Mouse (Mus musculus): Measurements from ENCODE around the gene Tmcc1. TPM values are rescaled to one million over a fixed set of nuclear protein-coding genes. Genes with fewer than 3 reads are reported as not detected.
A peak's percentile ranks its signal among the peaks of the same experiment; 100 is the strongest.

The Tmcc1 gene
- polyA plus RNA-seq, 1 experiment from 2014 or later: 11.1 TPM

DNA sequence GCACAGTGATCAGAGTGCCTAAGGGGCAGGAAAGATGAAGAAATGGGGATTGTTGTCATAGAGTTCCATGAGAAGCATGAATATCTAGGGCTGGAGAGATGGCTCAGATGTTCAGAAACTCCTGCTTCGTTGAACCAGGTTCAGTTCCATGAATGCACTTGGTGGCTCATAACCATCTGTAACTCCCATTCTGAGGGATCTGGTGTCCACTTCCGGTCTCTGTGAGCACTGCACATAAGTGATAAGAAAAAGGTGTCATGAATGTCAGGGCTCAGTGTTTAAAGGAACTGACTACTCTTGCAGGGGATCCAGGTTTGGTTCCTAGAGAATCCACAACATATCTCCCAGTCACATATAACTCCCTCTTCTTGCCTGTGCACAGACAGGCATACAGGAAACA is 6.4 kb upstream of the Tmcc1 start:
- no peak overlapping the region for H3K4me3 ChIP-seq (ENCODE audit: low read depth, low read length)
- H3K27me3 ChIP-seq (replicated peaks; ENCODE audit: control insufficient read depth, insufficient read depth, low read length): no peaks in the 10 kb centered on the region

DNA sequence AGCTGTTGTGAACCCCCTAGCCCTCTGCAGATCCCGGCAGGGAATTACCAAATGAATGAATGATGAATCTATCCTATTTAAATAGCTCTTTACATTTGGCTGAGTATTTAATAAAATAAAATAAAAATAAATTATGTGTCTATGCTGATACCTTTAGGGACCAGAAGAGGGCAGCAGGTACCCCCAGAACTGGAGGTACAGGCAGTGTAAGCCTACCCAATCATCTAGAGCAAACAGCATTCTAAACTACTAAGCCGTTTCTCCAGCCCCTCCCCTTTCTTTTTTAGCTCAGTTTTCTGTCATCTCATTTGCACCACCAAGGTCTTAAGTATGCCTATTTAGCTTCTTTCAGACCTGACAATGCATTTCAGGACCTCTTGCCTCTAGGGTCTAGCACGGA is 4.9 kb upstream of the Tmcc1 start:
- peak; percentile 41; the same call in 1 of the 2 replicates for ATAC-seq (ENCODE audit: low read depth)
- Histone ChIP-seq H3K36me3 (ENCODE audit: control insufficient read depth, insufficient read depth, low read length) (no peaks in the 10 kb centered on the region), H3K4me1 (ENCODE audit: control insufficient read depth, insufficient read depth, low read length) (0 out of 2 replicates have a peak, but pooled peaks cover 2% of the 10 kb centered on the region), H3K4me2 (ENCODE audit: low read depth, low read length) (no peak overlapping the region), H3K9me3 (ENCODE audit: control insufficient read depth, low read length) (no peaks in the 10 kb centered on the region), H3K27ac (replicated peaks; ENCODE audit: low read depth, low read length) (no peak overlapping the region), H3K9ac (ENCODE audit: low read depth, low read length) (no peak overlapping the region), H3K27me3 (replicated peaks; ENCODE audit: control insufficient read depth, insufficient read depth, low read length) (no peaks in the 10 kb centered on the region; the same call in 1 of the 2 replicates), H3K4me3 (ENCODE audit: low read depth, low read length) (no peak overlapping the region)
- WGBS: 34% methylated on average over 3 of the region's 3 CpGs
- peak; percentile 58 for DNase-seq (ENCODE audit: low spot score)

More for the DNA sequence above, 6.4 kb upstream of the Tmcc1 start:
- Histone ChIP-seq H3K4me2 (ENCODE audit: low read depth, low read length) (no peak overlapping the region), H3K9me3 (ENCODE audit: control insufficient read depth, low read length) (no peaks in the 10 kb centered on the region), H3K4me1 (ENCODE audit: control insufficient read depth, insufficient read depth, low read length) (no peaks in the 10 kb centered on the region), H3K27ac (replicated peaks; ENCODE audit: low read depth, low read length) (no peak overlapping the region), H3K36me3 (ENCODE audit: control insufficient read depth, insufficient read depth, low read length) (no peaks in the 10 kb centered on the region), H3K9ac (ENCODE audit: low read depth, low read length) (no peak overlapping the region)
- DNase-seq (ENCODE audit: low spot score): no peak
- no peak for ATAC-seq (ENCODE audit: low read depth)
- 75% methylated on average over 2 of the region's 2 CpGs for WGBS

DNA sequence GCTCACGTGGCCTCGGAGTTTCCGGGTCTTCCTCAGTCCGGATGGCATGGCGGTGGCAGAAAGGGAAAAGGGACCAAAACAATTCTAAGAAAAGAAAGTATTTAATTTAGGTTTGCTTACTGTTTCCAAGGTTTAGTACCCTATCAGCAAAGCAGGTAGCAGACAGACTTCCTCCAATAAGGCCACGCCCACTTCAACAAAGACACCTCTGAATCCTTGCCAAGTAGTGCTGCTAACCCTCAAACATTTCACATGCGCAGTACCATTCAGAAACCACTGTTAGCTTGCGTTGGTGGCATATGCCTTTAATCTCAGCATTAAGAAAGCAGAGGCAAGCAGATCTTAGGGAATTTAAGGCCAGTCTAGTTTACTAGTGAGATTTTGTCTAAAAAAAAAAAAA is 2.5 kb upstream of the Tmcc1 start:
- H3K27me3 ChIP-seq (replicated peaks; ENCODE audit: control insufficient read depth, insufficient read depth, low read length): no peaks in the 10 kb centered on the region; the same call in 1 of the 2 replicates
- H3K4me2 ChIP-seq (ENCODE audit: low read depth, low read length): no peak overlapping the region
- no peak overlapping the region for H3K9ac ChIP-seq (ENCODE audit: low read depth, low read length)
- WGBS: 67% methylated on average over 8 of the region's 8 CpGs
- H3K4me3 ChIP-seq (ENCODE audit: low read depth, low read length): no peak overlapping the region
- no peak overlapping the region for H3K27ac ChIP-seq (replicated peaks; ENCODE audit: low read depth, low read length)
- no peaks in the 10 kb centered on the region for H3K9me3 ChIP-seq (ENCODE audit: control insufficient read depth, low read length)
- H3K36me3 ChIP-seq (ENCODE audit: control insufficient read depth, insufficient read depth, low read length): no peaks in the 10 kb centered on the region
- no peak for ATAC-seq (ENCODE audit: low read depth)
- peak; percentile 4 for DNase-seq (ENCODE audit: low spot score)
- peaks cover 11% of the 10 kb centered on the region for H3K4me1 ChIP-seq (ENCODE audit: control insufficient read depth, insufficient read depth, low read length)

DNA sequence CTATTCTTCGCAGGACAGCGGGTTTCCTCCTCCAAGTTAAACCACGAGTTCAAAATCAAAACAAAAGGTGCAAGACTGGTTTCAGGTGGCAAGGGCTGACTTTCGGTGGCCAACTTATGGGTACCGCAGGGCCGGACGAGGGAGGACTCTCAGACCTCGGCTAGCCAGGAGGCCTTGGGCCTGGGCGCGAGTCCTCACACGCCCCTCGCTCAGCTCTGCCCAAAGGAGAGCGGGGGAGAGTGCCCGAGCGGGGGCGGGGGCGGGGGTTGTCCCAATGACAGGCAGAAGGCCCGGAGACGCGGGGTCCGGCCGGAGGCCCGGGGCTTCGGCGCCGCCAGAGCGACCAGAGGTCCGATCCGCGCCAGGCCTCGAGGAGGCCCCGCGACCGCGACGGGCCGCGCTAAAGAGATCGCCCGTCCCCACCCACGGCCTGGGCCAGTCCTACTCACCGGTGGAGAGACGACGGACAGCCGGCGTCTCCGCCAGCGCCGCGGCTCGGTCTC is 426 bp downstream of the Tmcc1 start:
- WGBS: 0% methylated on average over 8 of the region's 51 CpGs
- peak overlapping the region; percentile 91 for H3K9ac ChIP-seq (ENCODE audit: low read depth, low read length)
- peak overlapping the region; percentile 80 for H3K27ac ChIP-seq (replicated peaks; ENCODE audit: low read depth, low read length)

DNA sequence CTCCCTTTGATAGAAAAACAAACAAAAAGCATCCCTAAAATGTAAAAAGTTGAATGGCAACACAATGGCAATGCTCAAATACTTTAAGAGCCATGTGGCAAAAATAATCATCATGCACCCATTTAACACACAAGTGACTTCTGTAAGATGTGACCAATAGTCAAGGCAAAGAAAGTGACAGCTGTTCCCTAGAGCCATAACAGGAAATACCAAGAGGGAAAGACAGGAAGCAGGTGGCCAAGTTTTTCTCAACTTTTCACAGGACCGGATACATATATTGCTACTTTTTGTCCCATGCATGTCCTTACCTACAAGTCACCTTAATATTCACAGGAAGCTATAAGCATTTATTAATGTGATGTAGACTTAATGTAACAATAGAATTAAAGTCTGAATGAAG is 3.9 kb downstream of the Tmcc1 start:
- H3K9ac ChIP-seq (ENCODE audit: low read depth, low read length): no peak overlapping the region
- no peak overlapping the region for H3K4me2 ChIP-seq (ENCODE audit: low read depth, low read length)
- WGBS: 47% methylated on average over 1 of the region's 1 CpGs
- H3K36me3 ChIP-seq (ENCODE audit: control insufficient read depth, insufficient read depth, low read length): no peaks in the 10 kb centered on the region
- no peaks in the 10 kb centered on the region for H3K9me3 ChIP-seq (ENCODE audit: control insufficient read depth, low read length)
- ATAC-seq (ENCODE audit: low read depth) (no peak), DNase-seq (ENCODE audit: low spot score) (peak; percentile 18)
- H3K4me1 ChIP-seq (ENCODE audit: control insufficient read depth, insufficient read depth, low read length): peaks cover 11% of the 10 kb centered on the region
- no peak overlapping the region for H3K27ac ChIP-seq (replicated peaks; ENCODE audit: low read depth, low read length)
- H3K4me3 ChIP-seq (ENCODE audit: low read depth, low read length): no peak overlapping the region
- no peaks in the 10 kb centered on the region; the same call in 1 of the 2 replicates for H3K27me3 ChIP-seq (replicated peaks; ENCODE audit: control insufficient read depth, insufficient read depth, low read length)

More for the DNA sequence above, 426 bp downstream of the Tmcc1 start:
- Histone ChIP-seq H3K9me3 (ENCODE audit: control insufficient read depth, low read length) (no peaks in the 10 kb centered on the region), H3K27me3 (replicated peaks; ENCODE audit: control insufficient read depth, insufficient read depth, low read length) (no peaks in the 10 kb centered on the region; the same call in 1 of the 2 replicates), H3K4me2 (ENCODE audit: low read depth, low read length) (peak overlapping the region; percentile 84), H3K4me1 (ENCODE audit: control insufficient read depth, insufficient read depth, low read length) (peaks cover 11% of the 10 kb centered on the region), H3K4me3 (ENCODE audit: low read depth, low read length) (peak overlapping the region; percentile 90), H3K36me3 (ENCODE audit: control insufficient read depth, insufficient read depth, low read length) (no peaks in the 10 kb centered on the region)
- peak; percentile 86 for ATAC-seq (ENCODE audit: low read depth)
- peak; percentile 48 for DNase-seq (ENCODE audit: low spot score)

DNA sequence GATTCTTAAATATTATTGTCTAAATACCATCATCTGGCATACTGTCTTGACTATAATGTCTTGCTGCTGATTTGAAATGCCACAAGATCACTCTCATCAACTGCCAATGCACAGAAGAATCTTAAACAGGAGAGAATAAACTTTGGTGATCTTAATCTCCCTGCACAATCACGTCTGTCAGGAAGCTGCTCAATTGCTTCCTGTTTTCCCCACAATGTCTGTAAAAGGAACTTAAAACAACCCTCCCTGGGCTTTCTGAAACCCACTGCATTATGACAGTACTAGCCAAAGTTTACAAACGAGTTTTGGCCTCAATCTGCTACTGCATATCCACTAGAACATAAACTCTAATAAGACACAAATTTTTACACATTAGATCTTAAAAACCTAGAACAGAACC is 6.8 kb downstream of the Tmcc1 start:
- no peaks in the 10 kb centered on the region for H3K36me3 ChIP-seq (ENCODE audit: control insufficient read depth, insufficient read depth, low read length)

DNA sequence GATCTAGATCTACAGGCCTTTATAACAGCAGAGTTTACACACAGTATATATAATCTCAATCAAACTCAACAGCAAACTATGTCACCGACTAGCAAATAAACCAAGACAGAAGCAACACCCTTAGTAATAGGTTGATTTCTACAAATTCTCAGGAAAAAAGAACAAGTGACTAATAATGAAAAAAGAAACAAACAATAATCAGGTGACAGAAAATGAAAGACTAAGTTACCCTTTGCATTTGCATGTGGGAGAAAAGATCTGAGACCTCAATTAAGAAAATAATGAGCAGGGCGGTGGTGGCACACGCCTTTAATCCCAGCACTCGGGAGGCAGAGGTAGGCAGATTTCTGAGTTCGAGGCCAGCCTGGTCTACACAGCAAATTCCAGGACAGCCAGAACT is 9.8 kb downstream of the Tmcc1 start:
- 86% methylated on average over 5 of the region's 5 CpGs for WGBS

More for the DNA sequence above, 6.8 kb downstream of the Tmcc1 start:
- H3K4me1 ChIP-seq (ENCODE audit: control insufficient read depth, insufficient read depth, low read length): no peaks in the 10 kb centered on the region
- no peak overlapping the region for H3K4me2 ChIP-seq (ENCODE audit: low read depth, low read length)
- no peaks in the 10 kb centered on the region for H3K9me3 ChIP-seq (ENCODE audit: control insufficient read depth, low read length)
- no peak overlapping the region for H3K27ac ChIP-seq (replicated peaks; ENCODE audit: low read depth, low read length)
- 38% methylated on average over 2 of the region's 2 CpGs for WGBS
- H3K27me3 ChIP-seq (replicated peaks; ENCODE audit: control insufficient read depth, insufficient read depth, low read length): no peaks in the 10 kb centered on the region
- H3K4me3 ChIP-seq (ENCODE audit: low read depth, low read length): no peak overlapping the region
- DNase-seq (ENCODE audit: low spot score): no peak
- ATAC-seq (ENCODE audit: low read depth): no peak
- no peak overlapping the region for H3K9ac ChIP-seq (ENCODE audit: low read depth, low read length)

DNA sequence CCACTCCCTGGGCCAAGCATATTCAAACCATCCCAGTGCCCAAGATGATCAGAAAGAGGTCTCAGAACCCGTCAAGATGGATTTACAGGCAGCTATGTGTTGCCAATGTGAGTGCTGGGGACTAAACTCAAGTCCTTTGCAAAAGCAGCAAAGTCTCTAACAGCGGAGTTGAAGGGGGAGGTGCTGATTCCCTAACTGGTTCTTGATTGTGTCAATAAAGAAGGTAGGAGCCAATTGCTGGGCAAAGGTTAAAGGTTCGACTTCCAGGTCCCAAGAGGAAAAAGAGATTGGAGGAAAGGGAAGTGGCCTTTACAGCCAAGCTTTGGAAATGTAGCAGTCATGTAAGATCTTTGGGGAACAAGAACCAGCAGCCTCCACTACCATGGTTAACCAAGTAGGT is 12.6 kb downstream of the Tmcc1 start:
- H3K27me3 ChIP-seq (replicated peaks; ENCODE audit: control insufficient read depth, insufficient read depth, low read length): no peaks in the 10 kb centered on the region
- no peak overlapping the region for H3K9ac ChIP-seq (ENCODE audit: low read depth, low read length)
- no peaks in the 10 kb centered on the region for H3K4me1 ChIP-seq (ENCODE audit: control insufficient read depth, insufficient read depth, low read length)
- WGBS: 68% methylated on average over 3 of the region's 3 CpGs
- H3K36me3 ChIP-seq (ENCODE audit: control insufficient read depth, insufficient read depth, low read length): peaks cover 12% of the 10 kb centered on the region
- H3K9me3 ChIP-seq (ENCODE audit: control insufficient read depth, low read length): no peaks in the 10 kb centered on the region
- H3K4me2 ChIP-seq (ENCODE audit: low read depth, low read length): no peak overlapping the region
- ATAC-seq (ENCODE audit: low read depth) (no peak), DNase-seq (ENCODE audit: low spot score) (no peak)
- H3K4me3 ChIP-seq (ENCODE audit: low read depth, low read length): no peak overlapping the region
- no peak overlapping the region for H3K27ac ChIP-seq (replicated peaks; ENCODE audit: low read depth, low read length)

More for the DNA sequence above, 9.8 kb downstream of the Tmcc1 start:
- Histone ChIP-seq H3K27me3 (replicated peaks; ENCODE audit: control insufficient read depth, insufficient read depth, low read length) (no peaks in the 10 kb centered on the region), H3K4me3 (ENCODE audit: low read depth, low read length) (no peak overlapping the region), H3K27ac (replicated peaks; ENCODE audit: low read depth, low read length) (no peak overlapping the region), H3K4me2 (ENCODE audit: low read depth, low read length) (no peak overlapping the region), H3K9ac (ENCODE audit: low read depth, low read length) (no peak overlapping the region), H3K9me3 (ENCODE audit: control insufficient read depth, low read length) (no peaks in the 10 kb centered on the region), H3K36me3 (ENCODE audit: control insufficient read depth, insufficient read depth, low read length) (peaks cover 2% of the 10 kb centered on the region; the same call in 1 of the 2 replicates), H3K4me1 (ENCODE audit: control insufficient read depth, insufficient read depth, low read length) (no peaks in the 10 kb centered on the region)
- DNase-seq (ENCODE audit: low spot score): no peak
- no peak for ATAC-seq (ENCODE audit: low read depth)

DNA sequence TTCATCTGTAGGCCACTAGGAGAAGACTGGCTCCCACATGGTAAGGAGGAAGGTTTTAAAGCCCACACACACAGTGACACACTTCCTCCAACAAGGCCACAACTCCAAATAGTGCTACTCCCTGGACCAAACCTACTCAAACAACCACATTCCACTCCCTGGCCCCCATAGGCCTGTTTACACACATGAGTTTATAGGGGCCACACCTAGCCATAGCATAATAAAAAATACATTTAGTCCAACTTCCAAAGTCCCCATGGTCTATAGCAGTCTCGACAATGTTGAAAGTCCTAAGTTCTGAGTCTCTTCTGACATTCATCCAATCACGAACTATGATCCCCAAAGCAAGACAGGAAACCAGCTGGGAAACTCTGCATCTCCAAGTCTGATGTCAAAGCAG is 14.9 kb downstream of the Tmcc1 start:
- no peak for ATAC-seq (ENCODE audit: low read depth)
- no peaks in the 10 kb centered on the region for H3K27me3 ChIP-seq (replicated peaks; ENCODE audit: control insufficient read depth, insufficient read depth, low read length)
- 90% methylated on average over 2 of the region's 2 CpGs for WGBS

More for the DNA sequence above, 14.9 kb downstream of the Tmcc1 start:
- no peaks in the 10 kb centered on the region for H3K4me1 ChIP-seq (ENCODE audit: control insufficient read depth, insufficient read depth, low read length)
- H3K36me3 ChIP-seq (ENCODE audit: control insufficient read depth, insufficient read depth, low read length): peaks cover 12% of the 10 kb centered on the region
- H3K27ac ChIP-seq (replicated peaks; ENCODE audit: low read depth, low read length): no peak overlapping the region
- H3K9me3 ChIP-seq (ENCODE audit: control insufficient read depth, low read length): no peaks in the 10 kb centered on the region
- H3K9ac ChIP-seq (ENCODE audit: low read depth, low read length): no peak overlapping the region
- H3K4me3 ChIP-seq (ENCODE audit: low read depth, low read length): no peak overlapping the region
- no peak overlapping the region for H3K4me2 ChIP-seq (ENCODE audit: low read depth, low read length)
- DNase-seq (ENCODE audit: low spot score): no peak

Data from embryonic facial prominence, embryonic 14.5 days (tissue).